Mouse (Mus musculus): ENCODE measurements around the gene Elk4.

Elk4 gene

GRCm38 (mm10) chr1:131987432-131987831 lies 20.0 kb upstream of the Elk4 start:
- no peak for DNase-seq (ENCODE audit: low spot score)

- DNase-seq (ENCODE audit: low spot score) = no peak
Observed at GRCm38 (mm10) chr1:131989476-131989875, 17.9 kb upstream of the Elk4 start.

- no peak for DNase-seq (ENCODE audit: low spot score)
Observed at GRCm38 (mm10) chr1:131990083-131990760, 17.2 kb upstream of the Elk4 start.

- no peak for DNase-seq (ENCODE audit: low spot score)
Observed at GRCm38 (mm10) chr1:131992561-131993001, 14.8 kb upstream of the Elk4 start.

GRCm38 (mm10) chr1:131993169-131994040 lies 14.0 kb upstream of the Elk4 start:
- DNase-seq (ENCODE audit: low spot score) = no peak

- DNase-seq (ENCODE audit: low spot score) = no peak
Observed at GRCm38 (mm10) chr1:131995062-131995461, 12.3 kb upstream of the Elk4 start.

GRCm38 (mm10) chr1:132000506-132000905 lies 6.9 kb upstream of the Elk4 start:
- DNase-seq (ENCODE audit: low spot score) = no peak

- no peak for DNase-seq (ENCODE audit: low spot score)
Observed at GRCm38 (mm10) chr1:132001880-132002330, 5.5 kb upstream of the Elk4 start.

GRCm38 (mm10) chr1:132003111-132003510 lies 4.3 kb upstream of the Elk4 start:
- no peak for DNase-seq (ENCODE audit: low spot score)

GRCm38 (mm10) chr1:132003817-132004216 lies 3.6 kb upstream of the Elk4 start:
- DNase-seq (ENCODE audit: low spot score) = no peak

GRCm38 (mm10) chr1:132004574-132005180 lies 2.7 kb upstream of the Elk4 start:
- DNase-seq (ENCODE audit: low spot score) = no peak

- DNase-seq (ENCODE audit: low spot score) = no peak
Observed at GRCm38 (mm10) chr1:132005466-132005865, 1.9 kb upstream of the Elk4 start.

- peak; percentile 33 for DNase-seq (ENCODE audit: low spot score)
Observed at GRCm38 (mm10) chr1:132006046-132006445, 1.4 kb upstream of the Elk4 start.

- DNase-seq (ENCODE audit: low spot score) = peak; percentile 34
Observed at GRCm38 (mm10) chr1:132006721-132007120, 686 bp upstream of the Elk4 start.

GRCm38 (mm10) chr1:132007828-132008827 lies 721 bp downstream of the Elk4 start:
- DNase-seq (ENCODE audit: low spot score) = peak; percentile 89

- DNase-seq (ENCODE audit: low spot score) = no peak
Observed at GRCm38 (mm10) chr1:132008881-132009644, 1.7 kb downstream of the Elk4 start.

- DNase-seq (ENCODE audit: low spot score) = no peak
Observed at GRCm38 (mm10) chr1:132010632-132011501, 3.5 kb downstream of the Elk4 start.

- no peak for DNase-seq (ENCODE audit: low spot score)
Observed at GRCm38 (mm10) chr1:132011785-132012184, 4.4 kb downstream of the Elk4 start.

GRCm38 (mm10) chr1:132012861-132013260 lies 5.5 kb downstream of the Elk4 start:
- DNase-seq (ENCODE audit: low spot score) = no peak

GRCm38 (mm10) chr1:132014800-132015199 lies 7.4 kb downstream of the Elk4 start:
- no peak for DNase-seq (ENCODE audit: low spot score)

Measured in MN1 (cell line).